Mouse (Mus musculus): ENCODE results near the gene C1ql2. TPM values are rescaled to one million over a fixed set of nuclear protein-coding genes. Genes with fewer than 3 reads are reported as not detected.

The C1ql2 gene
- polyA plus RNA-seq, 1 experiment from 2014 or later, result not detected

DNA sequence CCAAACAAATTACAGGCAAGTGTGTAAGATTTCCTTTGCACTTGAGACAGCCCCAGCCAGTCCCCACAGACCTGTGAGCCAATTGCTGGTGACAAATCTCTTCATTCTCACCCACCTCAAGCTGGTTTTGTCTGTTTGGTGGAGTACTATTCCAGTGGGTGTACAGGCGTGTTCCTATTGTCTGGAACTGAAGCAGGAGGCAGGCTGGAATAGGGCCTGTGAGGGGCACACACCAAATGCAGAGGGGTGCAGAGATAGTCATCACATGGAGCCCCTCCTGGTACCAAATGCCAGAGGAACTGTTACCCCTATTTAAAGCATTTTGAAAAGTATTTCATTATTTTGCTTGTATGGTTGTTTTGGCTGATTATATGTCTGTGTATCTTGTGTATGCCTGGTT, 12.2 kb upstream of the C1ql2 start:
- 39% methylated on average over 1 of the region's 1 CpGs for WGBS

DNA sequence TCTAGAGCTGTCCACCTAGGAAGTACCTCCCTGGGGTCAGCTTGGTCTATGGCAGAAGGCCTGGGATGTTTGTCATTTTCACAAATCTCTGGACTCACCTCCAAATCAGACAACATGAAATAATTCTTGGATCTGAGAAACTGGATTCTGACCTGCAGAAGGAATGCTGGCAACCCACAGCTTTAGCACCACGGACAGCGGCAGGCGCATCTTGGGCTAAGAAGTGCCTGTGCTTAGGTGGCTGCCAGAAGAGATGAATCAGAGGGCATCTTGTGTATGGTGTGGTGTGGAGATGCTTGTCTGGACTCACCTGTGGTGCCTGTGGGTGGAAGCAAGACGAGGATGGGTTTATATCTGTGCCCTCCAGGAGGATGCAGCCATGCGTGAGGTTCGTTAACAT, 8.5 kb upstream of the C1ql2 start:
- no peak overlapping the region for H3K4me2 ChIP-seq
- no peaks in the 10 kb centered on the region for H3K9me3 ChIP-seq (ENCODE audit: control insufficient read depth, low read length)
- no peak overlapping the region for H3K9ac ChIP-seq (ENCODE audit: low read depth, low read length)
- ATAC-seq (replicated peaks; ENCODE audit: low FRiP score) (no peak), DNase-seq (ENCODE audit: low spot score) (peak; percentile 49)
- no peaks in the 10 kb centered on the region for H3K4me1 ChIP-seq (replicated peaks; ENCODE audit: control insufficient read depth, insufficient read depth, low read length)
- WGBS, result 43% methylated on average over 6 of the region's 6 CpGs
- H3K27ac ChIP-seq (ENCODE audit: low read depth, low read length), result no peak overlapping the region
- no peaks in the 10 kb centered on the region for H3K36me3 ChIP-seq (ENCODE audit: control insufficient read depth, insufficient read depth, low read length)
- no peaks in the 10 kb centered on the region; the same call in 1 of the 2 replicates for H3K27me3 ChIP-seq (replicated peaks; ENCODE audit: control insufficient read depth, insufficient read depth, low read length)
- H3K4me3 ChIP-seq (ENCODE audit: low read depth, low read length), result no peak overlapping the region

More for the DNA sequence above, 12.2 kb upstream of the C1ql2 start:
- no peaks in the 10 kb centered on the region; the same call in 1 of the 2 replicates for H3K27me3 ChIP-seq (replicated peaks; ENCODE audit: control insufficient read depth, insufficient read depth, low read length)
- H3K36me3 ChIP-seq (ENCODE audit: control insufficient read depth, insufficient read depth, low read length), result no peaks in the 10 kb centered on the region
- H3K4me3 ChIP-seq (ENCODE audit: low read depth, low read length), result no peak overlapping the region
- no peak for DNase-seq (ENCODE audit: low spot score)
- H3K27ac ChIP-seq (ENCODE audit: low read depth, low read length), result no peak overlapping the region
- no peak overlapping the region for H3K4me2 ChIP-seq
- no peak overlapping the region for H3K9ac ChIP-seq (ENCODE audit: low read depth, low read length)
- H3K4me1 ChIP-seq (replicated peaks; ENCODE audit: control insufficient read depth, insufficient read depth, low read length), result no peaks in the 10 kb centered on the region
- ATAC-seq (replicated peaks; ENCODE audit: low FRiP score), result no peak
- no peaks in the 10 kb centered on the region for H3K9me3 ChIP-seq (ENCODE audit: control insufficient read depth, low read length)

DNA sequence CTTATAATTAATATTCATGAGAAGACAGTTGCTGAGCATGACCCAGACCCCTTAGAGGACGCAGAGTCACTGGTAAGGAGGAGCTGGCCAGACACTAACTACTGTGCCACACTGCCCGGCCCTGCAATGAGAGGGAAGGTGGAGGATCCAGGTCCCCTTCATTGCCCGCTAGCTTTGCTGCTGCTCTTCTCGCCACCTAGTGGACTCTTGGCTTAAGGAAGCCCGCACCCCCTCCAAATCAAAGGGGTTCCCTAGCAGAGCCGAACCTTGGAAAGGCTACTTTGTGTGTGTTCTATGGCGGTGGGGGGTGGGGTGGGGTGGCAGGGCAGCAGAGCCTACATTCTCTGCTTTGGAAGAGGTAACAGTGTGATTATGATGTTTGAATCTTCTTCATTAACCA, 2.4 kb upstream of the C1ql2 start:
- no peak overlapping the region for H3K27ac ChIP-seq (ENCODE audit: low read depth, low read length)
- 30% methylated on average over 7 of the region's 7 CpGs for WGBS
- no peak overlapping the region for H3K9ac ChIP-seq (ENCODE audit: low read depth, low read length)
- H3K4me3 ChIP-seq (ENCODE audit: low read depth, low read length), result no peak overlapping the region
- peaks cover 50% of the 10 kb centered on the region for H3K27me3 ChIP-seq (replicated peaks; ENCODE audit: control insufficient read depth, insufficient read depth, low read length)
- ATAC-seq (replicated peaks; ENCODE audit: low FRiP score) (no peak), DNase-seq (ENCODE audit: low spot score) (no peak)
- H3K4me2 ChIP-seq, result no peak overlapping the region
- H3K9me3 ChIP-seq (ENCODE audit: control insufficient read depth, low read length), result no peaks in the 10 kb centered on the region
- peaks cover 4% of the 10 kb centered on the region for H3K4me1 ChIP-seq (replicated peaks; ENCODE audit: control insufficient read depth, insufficient read depth, low read length)
- H3K36me3 ChIP-seq (ENCODE audit: control insufficient read depth, insufficient read depth, low read length), result no peaks in the 10 kb centered on the region

DNA sequence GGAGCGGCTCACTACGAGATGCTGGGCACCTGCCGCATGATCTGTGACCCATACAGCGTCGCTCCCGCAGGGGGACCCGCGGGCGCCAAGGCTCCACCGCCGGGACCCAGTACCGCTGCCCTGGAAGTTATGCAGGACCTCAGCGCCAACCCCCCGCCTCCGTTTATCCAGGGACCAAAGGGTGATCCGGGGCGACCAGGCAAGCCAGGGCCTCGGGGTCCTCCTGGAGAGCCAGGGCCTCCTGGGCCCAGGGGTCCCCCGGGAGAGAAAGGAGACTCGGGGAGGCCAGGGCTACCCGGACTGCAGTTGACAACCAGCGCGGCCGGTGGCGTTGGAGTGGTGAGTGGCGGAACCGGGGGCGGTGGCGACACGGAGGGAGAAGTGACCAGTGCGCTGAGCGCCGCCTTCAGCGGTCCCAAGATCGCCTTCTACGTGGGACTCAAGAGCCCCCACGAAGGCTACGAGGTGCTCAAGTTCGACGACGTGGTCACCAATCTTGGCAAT, 842 bp downstream of the C1ql2 start:
- Histone ChIP-seq H3K4me1 (replicated peaks; ENCODE audit: control insufficient read depth, insufficient read depth, low read length) (peaks cover 4% of the 10 kb centered on the region), H3K27me3 (replicated peaks; ENCODE audit: control insufficient read depth, insufficient read depth, low read length) (peaks cover 72% of the 10 kb centered on the region), H3K9me3 (ENCODE audit: control insufficient read depth, low read length) (no peaks in the 10 kb centered on the region), H3K9ac (ENCODE audit: low read depth, low read length) (no peak overlapping the region), H3K27ac (ENCODE audit: low read depth, low read length) (no peak overlapping the region), H3K4me2 (peak overlapping the region; percentile 52), H3K4me3 (ENCODE audit: low read depth, low read length) (peak overlapping the region; percentile 5), H3K36me3 (ENCODE audit: control insufficient read depth, insufficient read depth, low read length) (no peaks in the 10 kb centered on the region)
- ATAC-seq (replicated peaks; ENCODE audit: low FRiP score), result no peak
- 2% methylated on average over 41 of the region's 41 CpGs for WGBS
- peak; percentile 32 for DNase-seq (ENCODE audit: low spot score)

DNA sequence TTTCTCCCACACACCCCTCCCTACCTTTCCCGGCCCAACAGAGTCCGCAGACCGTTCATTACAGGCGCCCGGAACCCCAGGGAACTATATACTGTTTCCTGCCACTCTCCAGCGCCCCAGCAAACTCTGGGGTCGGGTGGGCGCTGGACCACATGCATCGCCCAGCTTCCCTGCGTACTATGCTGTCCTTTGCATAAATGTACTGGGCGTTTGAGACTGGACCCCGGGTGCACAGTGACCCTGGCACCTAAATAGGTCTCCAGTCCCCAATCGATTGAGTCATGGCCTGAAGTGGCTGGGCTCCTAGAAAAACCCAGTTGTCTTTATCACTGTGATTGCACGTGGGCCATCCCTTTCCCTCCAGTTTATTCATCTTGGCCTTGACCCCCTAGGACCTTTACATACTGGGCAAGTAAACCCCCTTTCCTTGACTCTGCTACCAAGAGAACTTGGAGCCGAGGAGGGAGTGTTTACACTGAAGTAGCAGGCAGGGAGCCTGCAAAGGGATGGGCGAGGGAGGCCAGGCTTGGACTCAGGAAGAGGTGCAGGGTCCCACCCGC, 1.5 kb downstream of the C1ql2 start:
- WGBS, result 3% methylated on average over 17 of the region's 17 CpGs
- Histone ChIP-seq H3K9ac (ENCODE audit: low read depth, low read length) (no peak overlapping the region), H3K4me2 (peak overlapping the region; percentile 60), H3K27ac (ENCODE audit: low read depth, low read length) (no peak overlapping the region), H3K4me1 (replicated peaks; ENCODE audit: control insufficient read depth, insufficient read depth, low read length) (peaks cover 4% of the 10 kb centered on the region), H3K36me3 (ENCODE audit: control insufficient read depth, insufficient read depth, low read length) (no peaks in the 10 kb centered on the region), H3K4me3 (ENCODE audit: low read depth, low read length) (peak overlapping the region; percentile 23; the same call in 1 of the 2 replicates), H3K27me3 (replicated peaks; ENCODE audit: control insufficient read depth, insufficient read depth, low read length) (peaks cover 72% of the 10 kb centered on the region), H3K9me3 (ENCODE audit: control insufficient read depth, low read length) (no peaks in the 10 kb centered on the region)
- DNase-seq (ENCODE audit: low spot score) (no peak), ATAC-seq (replicated peaks; ENCODE audit: low FRiP score) (no peak)

DNA sequence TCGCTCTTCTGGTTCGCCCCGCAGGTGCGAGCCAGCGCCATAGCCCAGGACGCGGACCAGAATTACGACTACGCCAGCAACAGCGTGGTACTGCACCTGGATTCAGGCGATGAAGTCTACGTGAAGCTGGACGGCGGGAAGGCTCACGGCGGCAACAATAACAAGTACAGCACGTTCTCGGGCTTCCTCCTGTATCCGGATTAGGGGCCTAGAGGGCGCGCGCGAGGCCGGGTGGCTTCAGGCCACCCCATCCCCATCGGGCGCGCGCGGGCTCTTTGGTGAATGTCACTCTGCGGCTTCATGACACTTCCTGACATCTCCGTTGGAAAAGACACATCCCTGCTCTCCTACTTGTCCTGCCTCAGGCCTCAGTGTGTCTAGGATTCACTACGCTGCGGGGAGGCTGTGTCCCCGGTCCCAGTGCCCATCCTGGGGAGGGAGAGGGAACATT, 2.0 kb downstream of the C1ql2 start:
- Histone ChIP-seq H3K9me3 (ENCODE audit: control insufficient read depth, low read length) (no peaks in the 10 kb centered on the region), H3K4me2 (peak overlapping the region; percentile 60), H3K4me1 (replicated peaks; ENCODE audit: control insufficient read depth, insufficient read depth, low read length) (peaks cover 4% of the 10 kb centered on the region), H3K27ac (ENCODE audit: low read depth, low read length) (no peak overlapping the region), H3K27me3 (replicated peaks; ENCODE audit: control insufficient read depth, insufficient read depth, low read length) (peaks cover 72% of the 10 kb centered on the region), H3K9ac (ENCODE audit: low read depth, low read length) (no peak overlapping the region), H3K36me3 (ENCODE audit: control insufficient read depth, insufficient read depth, low read length) (no peaks in the 10 kb centered on the region), H3K4me3 (ENCODE audit: low read depth, low read length) (peak overlapping the region; percentile 23; the same call in 1 of the 2 replicates)
- DNase-seq (ENCODE audit: low spot score) (peak; percentile 54), ATAC-seq (replicated peaks; ENCODE audit: low FRiP score) (no peak)
- WGBS, result under 1% methylated on average over 34 of the region's 34 CpGs

DNA sequence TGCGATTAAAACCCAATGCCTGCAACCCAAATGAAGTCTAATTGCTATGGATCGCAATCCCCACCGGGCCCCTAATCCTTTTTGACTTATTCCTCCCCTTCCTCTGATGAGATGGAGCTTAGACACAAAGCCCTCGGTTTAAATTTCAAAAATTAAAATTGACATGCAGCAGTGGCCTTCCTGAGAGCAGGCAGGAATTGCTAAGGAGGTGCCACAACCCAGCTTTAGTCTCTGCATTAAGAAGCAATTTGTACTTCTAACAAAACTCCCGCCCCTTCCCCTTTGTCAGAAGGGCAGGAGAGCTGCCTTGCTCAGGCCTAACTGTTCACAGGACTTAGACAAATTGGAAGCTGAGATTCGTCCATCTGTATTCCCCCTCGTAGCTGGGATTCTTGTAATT, 4.6 kb downstream of the C1ql2 start:
- no peak for DNase-seq (ENCODE audit: low spot score)
- Histone ChIP-seq H3K4me2 (no peak overlapping the region), H3K9ac (ENCODE audit: low read depth, low read length) (no peak overlapping the region), H3K4me1 (replicated peaks; ENCODE audit: control insufficient read depth, insufficient read depth, low read length) (peaks cover 4% of the 10 kb centered on the region), H3K36me3 (ENCODE audit: control insufficient read depth, insufficient read depth, low read length) (no peaks in the 10 kb centered on the region), H3K4me3 (ENCODE audit: low read depth, low read length) (no peak overlapping the region), H3K9me3 (ENCODE audit: control insufficient read depth, low read length) (no peaks in the 10 kb centered on the region), H3K27ac (ENCODE audit: low read depth, low read length) (no peak overlapping the region), H3K27me3 (replicated peaks; ENCODE audit: control insufficient read depth, insufficient read depth, low read length) (peaks cover 52% of the 10 kb centered on the region)
- ATAC-seq (replicated peaks; ENCODE audit: low FRiP score), result no peak
- 25% methylated on average over 7 of the region's 7 CpGs for WGBS

DNA sequence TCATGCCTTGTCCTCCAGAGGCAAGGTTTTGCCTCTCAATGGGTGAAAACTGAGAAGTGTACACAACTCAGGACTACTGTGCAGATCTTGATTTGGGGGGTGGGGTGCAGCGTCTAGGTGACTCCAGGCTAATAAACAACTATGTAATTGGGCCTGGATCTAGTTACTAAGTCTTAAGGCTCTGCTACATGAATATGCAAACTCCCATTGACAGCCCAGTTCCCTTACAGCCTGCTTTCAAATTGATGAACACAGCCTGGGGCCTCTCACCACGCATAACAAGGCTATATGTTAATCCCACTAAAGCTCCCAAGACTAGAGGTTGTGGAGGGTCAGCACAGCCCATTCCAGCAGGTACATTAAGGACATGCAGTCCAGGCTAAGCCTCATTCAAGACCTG, 14.0 kb downstream of the C1ql2 start:
- ATAC-seq (replicated peaks; ENCODE audit: low FRiP score) (no peak), DNase-seq (ENCODE audit: low spot score) (no peak)
- 32% methylated on average over 2 of the region's 2 CpGs for WGBS
- Histone ChIP-seq H3K4me3 (ENCODE audit: low read depth, low read length) (no peak overlapping the region), H3K36me3 (ENCODE audit: control insufficient read depth, insufficient read depth, low read length) (no peaks in the 10 kb centered on the region), H3K9ac (ENCODE audit: low read depth, low read length) (no peak overlapping the region), H3K27ac (ENCODE audit: low read depth, low read length) (no peak overlapping the region), H3K27me3 (replicated peaks; ENCODE audit: control insufficient read depth, insufficient read depth, low read length) (no peaks in the 10 kb centered on the region), H3K4me1 (replicated peaks; ENCODE audit: control insufficient read depth, insufficient read depth, low read length) (no peaks in the 10 kb centered on the region), H3K9me3 (ENCODE audit: control insufficient read depth, low read length) (no peaks in the 10 kb centered on the region), H3K4me2 (no peak overlapping the region)

Data from liver, embryonic 11.5 days (tissue).